Mouse (Mus musculus) adrenal gland, postnatal 4 days (tissue): ENCODE results near the gene Scn1a. TPM values are rescaled to one million over a fixed set of nuclear protein-coding genes. Genes with fewer than 3 reads are reported as not detected.

Source experiments
- DNase-seq, 2 experiments: peaks; one replicate each; pipeline ENCODE4 v3.0.0; 2021 to 2022; ENCODE audit warnings: low spot score in 2 of 2, mixed read lengths in 2 of 2
- total RNA-seq, 2 experiments: library from RNA; stranded (reverse); gene quantifications; 2 replicates each; pipeline ENCODE4 v1.2.3; 2021

Gene Scn1a
- total RNA-seq, 2 experiments from 2014 or later = 0.40 to 0.53 TPM

DNA sequence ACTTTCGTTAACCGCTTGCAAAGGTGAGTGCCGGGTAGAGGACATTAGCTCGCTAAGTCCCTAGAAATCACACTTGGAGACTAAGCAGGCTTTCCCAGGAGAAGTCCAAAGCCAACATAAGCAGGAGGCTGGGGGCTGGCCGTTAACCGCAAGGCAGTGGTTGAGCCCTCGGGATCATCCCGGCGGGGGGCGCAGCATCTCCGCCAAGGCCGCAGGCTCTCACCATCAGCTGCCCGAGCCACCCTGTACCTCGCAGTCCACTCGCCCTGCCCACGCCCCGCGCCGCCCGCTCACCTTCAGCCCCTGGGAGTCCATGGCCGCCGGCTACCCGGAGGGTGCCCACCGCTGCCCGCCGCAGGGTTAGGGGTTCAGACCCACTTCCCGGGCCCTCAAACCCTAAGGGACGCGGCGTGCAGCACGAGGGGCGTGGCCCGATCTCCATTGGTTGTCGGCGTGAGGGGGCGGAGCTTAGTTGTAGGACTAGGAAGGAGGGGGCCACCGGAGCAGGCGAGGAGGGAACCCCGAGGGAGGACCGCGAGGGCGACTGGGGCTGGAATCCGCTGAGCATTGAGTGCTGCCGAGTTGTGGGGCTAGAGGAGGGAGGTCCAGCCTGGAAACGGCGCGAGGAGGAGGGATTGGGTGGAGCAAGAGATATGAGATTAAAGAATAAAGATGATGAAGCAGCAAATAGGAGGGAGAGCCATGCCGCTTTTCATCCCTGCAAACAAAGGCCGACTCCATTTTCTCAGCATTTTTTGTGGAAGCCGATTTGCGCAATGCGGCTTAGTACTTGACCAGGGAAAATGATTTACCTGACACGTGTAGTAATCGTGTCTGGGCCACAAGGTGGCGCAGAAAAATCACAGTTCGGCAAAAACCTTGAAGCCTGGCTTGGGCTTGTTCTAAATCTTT is 184.2 kb downstream of the Scn1a start, which contains the start of gene Ttc21b:
Gene Ttc21b, minus strand, starts transcription at position 398 of the 912 bp plus-strand sequence.
- DNase-seq = peak; percentile 89 to 93

- DNase-seq = no peak
Observed at GRCm38 (mm10) chr2:66244013-66244412, 196.6 kb downstream of the Scn1a start.

- DNase-seq = no peak
Observed at GRCm38 (mm10) chr2:66240334-66240733, 200.3 kb downstream of the Scn1a start.

DNA sequence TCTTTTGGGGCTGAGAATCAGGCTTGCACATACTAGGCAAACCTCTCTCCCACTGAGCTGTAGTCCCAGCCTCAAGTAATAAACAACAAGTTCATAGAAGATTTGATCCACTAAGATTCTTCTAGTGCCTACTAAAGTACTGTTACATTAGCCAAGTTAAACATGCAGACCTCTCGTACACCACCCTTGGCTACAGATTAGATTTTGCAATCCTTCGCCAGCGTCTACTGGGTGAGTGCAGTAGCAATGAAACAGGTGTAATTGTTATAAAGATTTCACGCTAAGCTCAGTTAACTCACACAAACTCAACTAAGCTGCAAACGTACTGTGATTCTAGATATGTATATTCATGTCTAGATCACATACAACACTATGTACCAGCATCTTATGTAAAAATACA is 201.8 kb downstream of the Scn1a start:
- DNase-seq = no peak

DNA sequence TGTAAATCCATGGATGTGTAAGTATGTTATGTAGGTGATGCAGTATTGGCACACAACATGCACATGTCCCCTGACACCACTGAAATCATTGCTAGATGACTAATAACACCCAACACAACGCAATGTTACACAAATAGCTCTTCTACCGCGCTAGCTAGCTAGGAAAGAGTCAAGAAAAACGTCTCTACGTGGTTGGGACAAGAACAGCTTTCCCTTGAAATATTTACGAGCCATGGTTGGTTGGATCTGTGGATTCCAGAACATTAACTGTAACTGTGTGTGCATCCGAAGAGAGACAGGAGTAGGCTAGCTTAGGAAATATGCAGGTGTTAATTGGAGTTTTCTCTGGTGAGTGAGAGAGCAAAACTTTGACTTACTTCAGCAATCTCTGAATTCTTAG is 219.7 kb downstream of the Scn1a start:
- no peak for DNase-seq

Other genes starting within 250 kb of the Scn1a start
- 1 to 10 TPM; 7.0 to 8.6 TPM for gene Ttc21b, start 184.2 kb downstream of the Scn1a start, total RNA-seq
- gene Scn9a, start 194.1 kb upstream of the Scn1a start, total RNA-seq = 1 to 10 TPM; 2.5 to 3.9 TPM